Mouse (Mus musculus) adrenal gland, adult 18-20 months (tissue): Measurements from ENCODE around the gene Gm21985. TPM values are rescaled to one million over a fixed set of nuclear protein-coding genes. Genes with fewer than 3 reads are reported as not detected.
"Not testable (repeated sequence)": the region's sequence is repeated elsewhere in the genome, so short reads cannot be mapped to it uniquely, and the experiment has no call there.

Source experiments
- DNase-seq, 2 experiments: peaks; one replicate each; pipeline ENCODE4 v3.0.0; 2021 to 2022; ENCODE audit warnings: low spot score in 2 of 2
- total RNA-seq, 2 experiments: library from RNA; stranded (reverse); gene quantifications; 1 replicate in 1 of 2; 2 replicates in 1 of 2; pipeline ENCODE4 v1.2.3; 2021

Gene Gm21985
- total RNA-seq, 2 experiments from 2014 or later: 0.38 TPM; not detected in 1

DNA sequence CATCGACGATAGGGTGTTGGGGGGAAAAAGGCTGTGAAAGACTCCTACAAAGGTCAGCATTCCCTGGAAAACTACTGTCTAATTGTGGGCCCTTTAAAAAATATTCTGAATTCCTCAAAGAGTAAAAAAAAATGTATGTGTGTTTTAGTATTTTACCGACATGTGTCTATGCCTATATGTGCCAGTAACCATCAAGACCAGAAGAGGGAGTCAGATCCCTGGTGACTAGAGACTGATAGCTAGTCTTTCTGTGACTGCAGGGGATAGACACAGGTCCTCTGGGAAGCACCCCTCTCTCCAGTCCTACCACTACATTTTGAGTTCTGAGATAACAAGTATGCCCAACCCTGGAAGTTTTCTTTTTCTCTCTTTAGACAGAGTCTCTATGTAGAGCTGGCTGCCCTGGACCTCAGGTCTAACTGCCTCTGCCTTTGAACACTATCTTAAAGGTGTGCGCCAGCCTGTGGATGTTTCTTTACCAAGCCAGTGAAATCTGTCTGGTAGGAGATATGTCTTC, 3.3 kb upstream of the Gm21985 start:
- DNase-seq: no peak

DNA sequence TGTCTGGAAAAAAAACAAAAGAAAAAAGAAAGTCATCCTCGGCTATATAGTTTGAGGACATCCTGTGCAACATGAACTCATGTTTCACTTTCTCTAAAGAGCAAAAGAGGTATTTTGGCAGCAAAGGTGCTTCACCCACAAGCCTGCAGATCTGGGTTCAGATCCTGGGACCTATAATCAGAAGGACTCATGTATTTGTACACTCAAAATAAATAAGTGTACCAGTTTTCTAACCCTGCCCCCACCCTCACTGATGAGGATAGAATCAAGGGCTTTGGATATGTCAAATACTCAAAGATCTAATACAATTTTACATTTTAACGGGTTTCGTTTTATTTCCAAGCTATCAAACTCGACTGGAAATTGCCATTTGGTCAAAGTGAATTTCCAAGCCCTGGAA, 1.8 kb upstream of the Gm21985 start:
- no peak for DNase-seq

DNA sequence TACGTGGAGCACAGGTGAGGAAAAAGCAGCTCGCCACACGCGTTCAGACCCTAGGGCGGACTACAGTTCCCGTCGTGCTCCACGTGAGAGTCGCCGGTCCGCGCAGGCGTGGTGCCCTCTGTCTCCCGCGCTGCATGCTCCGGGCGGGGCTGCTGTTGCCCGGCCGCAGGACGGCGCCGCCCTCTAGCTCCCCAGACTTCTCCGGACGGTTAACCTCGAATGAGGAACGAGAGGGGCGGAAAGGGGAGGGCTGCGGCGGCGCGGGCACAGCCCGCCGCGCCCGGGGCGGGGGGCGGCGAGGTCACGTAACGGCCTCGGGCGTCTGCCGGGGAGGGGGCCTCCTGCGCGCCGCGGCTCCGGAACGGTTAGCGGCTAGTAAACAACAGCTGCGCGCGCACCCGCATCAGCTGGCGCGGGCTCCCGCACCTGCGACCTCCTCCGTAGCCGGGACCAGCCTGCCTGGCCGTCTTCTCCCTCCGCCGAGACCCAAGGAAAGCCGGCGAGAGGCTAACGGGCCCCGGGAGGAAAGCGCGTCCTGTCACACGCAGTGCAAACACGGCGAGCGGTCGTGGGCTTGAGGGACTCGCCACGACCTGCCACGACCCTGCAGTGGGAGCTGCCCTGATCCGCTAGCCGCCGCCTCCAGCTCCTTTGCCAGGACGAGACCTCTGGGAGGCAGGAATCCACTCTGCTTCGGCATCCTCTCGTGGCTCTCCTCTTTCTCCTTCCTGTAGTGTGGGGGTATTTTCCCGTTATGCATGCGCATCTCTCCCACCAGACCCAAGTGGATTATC, 469 bp upstream of the Gm21985 start, which contains the start of gene Slc12a6:
Gene Slc12a6, plus strand, starts transcription at position 378 of the 794 bp plus-strand sequence.
- DNase-seq: peak; percentile 90 to 91

DNA sequence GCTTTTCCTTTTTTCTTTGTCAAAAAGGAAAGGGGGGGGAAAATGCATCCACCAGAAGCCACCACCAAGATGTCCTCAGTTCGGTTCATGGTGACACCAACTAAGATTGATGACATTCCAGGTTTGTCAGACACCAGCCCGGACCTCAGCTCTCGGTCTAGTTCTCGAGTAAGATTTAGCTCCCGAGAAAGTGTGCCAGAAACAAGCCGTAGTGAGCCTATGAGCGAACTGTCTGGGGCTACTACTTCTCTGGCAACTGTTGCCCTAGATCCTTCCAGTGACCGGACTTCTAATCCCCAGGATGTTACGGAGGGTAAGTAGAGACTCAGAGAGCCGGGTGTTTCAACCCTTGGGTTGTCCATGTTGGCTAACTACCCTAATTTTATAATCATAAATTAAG, 666 bp downstream of the Gm21985 start:
- DNase-seq: peak in 1 of 2 experiments; percentile 22

DNA sequence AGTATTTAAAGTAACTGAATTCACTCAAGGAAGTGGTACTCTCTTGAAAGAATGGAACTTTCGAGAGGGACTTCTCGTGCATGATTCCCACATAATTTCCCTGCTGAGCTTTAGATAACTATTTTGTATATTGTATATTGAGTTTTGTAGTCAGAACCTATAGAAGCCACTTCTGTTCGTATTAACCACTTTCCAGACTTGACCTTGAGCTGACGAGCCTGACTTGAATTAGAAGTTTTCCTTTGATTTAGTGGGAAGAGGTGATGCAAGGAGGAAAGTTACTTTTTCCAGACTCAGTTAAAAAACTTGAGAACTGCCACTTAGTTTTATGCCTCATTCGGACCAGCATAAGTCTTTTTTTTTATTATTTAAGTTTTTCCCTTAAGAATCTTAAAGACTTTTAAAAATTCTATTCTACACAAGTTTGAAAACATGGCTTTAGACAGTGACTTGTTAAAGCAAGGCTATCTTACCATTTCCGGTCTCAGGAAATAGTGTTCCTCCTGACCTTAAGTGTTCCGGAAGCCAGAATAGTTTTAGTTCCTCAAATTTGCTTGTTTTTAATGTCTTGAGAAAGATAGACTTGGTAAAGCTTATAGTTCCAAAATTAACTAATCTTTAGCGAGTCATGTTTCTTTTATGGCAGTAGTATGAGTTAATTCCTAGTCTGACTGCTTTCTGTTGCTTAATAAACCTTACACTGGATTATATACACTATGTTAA, 1.6 kb downstream of the Gm21985 start:
- DNase-seq: no peak

DNA sequence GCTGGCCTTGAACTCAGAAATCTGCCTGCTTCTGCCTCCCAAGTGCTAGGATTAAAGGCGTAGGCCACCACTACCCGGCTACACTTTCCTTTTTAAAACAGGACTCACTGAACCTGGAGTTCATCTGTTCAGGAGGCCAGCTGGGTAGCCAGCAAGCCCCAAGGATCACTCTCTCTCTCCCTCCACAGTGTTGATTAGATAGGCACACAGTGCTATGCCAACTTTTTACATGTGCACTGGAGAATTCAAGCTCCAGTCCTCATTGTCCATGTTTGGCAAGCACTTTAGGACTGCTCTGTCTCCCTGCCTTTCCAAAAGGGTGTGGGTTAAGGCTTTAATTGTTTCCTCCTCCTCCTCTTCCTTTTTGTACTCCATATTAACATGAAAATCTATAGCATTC, 3.9 kb downstream of the Gm21985 start:
- no peak for DNase-seq

DNA sequence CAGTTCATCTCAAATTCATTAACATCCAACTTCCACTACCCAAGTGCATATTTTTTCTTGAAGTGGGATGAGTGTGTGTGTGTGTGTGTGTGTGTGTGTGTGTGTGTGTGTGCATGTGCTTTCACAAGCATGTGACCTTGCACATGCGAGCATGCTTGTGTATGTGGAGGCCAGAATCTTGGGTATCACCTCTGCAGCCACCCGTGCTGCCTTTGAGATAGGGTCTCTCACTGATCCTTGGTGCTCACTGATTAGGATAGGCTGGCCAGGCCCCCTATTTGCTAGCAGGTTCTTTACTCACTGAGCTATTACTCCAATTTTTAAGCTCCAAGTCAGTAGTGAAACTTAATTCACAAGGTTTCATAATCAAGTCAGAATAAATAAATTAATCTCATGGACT, 6.8 kb downstream of the Gm21985 start:
- DNase-seq: no peak

DNA sequence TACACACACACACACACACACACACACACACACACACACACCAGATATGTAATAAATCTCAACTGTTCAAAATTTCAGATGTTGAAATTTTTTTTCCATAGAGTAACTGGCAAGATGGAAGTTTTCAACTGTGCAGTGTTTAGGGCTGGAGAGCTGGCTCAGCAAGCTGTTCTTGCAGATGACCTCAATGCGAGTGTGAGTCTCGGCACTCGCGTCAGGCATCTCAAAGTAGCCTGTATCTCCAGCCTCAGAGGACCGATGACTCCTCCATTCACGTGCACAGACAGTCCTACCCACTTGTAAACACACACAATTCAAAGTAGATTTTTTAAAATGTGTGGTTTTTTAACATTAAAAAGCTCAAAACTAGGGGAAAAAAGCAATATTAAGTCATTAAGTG, 7.4 kb downstream of the Gm21985 start:
- DNase-seq: no peak

DNA sequence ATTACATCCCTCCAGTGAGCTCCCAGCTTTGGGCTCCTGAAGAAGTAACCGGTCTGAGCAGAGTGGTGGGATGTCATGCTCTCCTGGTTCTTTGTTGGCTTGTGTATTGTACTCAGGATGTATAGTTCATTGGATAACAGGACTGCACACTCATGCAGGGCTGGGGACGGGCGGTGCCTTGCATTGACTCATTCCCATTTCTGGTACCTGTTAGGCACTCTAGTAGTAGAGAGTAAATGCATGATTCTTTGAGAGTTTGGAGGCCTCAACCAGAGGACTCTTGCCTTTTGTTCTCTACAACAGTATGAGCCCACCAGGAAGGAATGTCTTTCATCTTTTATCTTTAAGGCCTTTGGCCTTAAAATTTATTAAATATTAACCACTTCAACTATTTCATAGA, 10.8 kb downstream of the Gm21985 start:
- no peak for DNase-seq

DNA sequence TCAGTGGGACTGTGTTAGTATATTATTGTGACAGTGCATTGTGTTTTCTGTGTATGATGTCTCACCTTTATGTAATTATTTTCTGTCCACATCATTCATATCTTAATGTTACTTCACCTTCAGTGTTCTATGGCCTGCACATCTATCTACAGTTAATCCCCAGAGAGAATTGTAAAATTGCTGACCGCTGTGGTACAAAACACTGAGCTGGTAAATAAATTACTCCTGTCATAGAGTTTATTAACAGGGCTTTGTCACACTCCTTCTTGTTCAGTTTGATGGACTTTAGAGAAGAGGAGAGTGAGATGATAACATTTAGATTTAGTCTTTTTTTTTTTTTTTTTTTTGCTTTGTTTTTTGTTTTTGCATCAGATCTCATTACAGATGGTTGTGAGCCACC, 16.7 kb downstream of the Gm21985 start:
- no peak for DNase-seq

DNA sequence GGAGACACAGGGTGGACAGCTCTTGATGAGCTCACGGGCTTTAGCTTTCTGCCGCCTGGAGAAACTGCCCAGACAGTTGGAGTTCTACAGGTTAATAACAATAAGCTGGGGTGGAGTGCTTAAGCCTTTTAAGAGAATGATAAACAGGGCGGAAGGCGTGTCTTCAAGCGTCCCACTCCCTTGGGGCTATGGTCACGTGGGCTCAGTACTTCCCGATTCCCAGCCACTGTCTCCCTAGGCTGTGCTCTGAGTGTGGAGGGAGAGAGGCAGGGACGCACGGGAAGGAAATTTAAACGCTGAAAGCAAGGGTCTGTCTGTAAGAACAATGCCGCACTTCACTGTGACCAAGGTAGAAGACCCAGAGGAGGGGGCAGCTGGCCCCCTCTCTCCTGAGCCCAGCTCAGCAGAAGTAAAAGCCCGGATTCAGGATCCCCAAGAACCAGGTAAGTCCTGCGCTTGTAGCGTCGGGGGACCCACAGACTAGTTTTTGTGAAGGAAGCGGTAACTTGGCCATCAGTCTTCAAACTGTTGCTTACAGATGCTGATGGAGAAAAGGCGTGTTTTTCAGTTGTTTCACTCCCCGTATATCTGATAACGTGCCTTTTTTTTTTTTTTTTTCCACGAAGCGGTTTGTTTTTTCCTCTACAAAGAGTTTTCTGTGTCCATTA, 18.4 kb downstream of the Gm21985 start:
- DNase-seq: peak; percentile 50 to 53

DNA sequence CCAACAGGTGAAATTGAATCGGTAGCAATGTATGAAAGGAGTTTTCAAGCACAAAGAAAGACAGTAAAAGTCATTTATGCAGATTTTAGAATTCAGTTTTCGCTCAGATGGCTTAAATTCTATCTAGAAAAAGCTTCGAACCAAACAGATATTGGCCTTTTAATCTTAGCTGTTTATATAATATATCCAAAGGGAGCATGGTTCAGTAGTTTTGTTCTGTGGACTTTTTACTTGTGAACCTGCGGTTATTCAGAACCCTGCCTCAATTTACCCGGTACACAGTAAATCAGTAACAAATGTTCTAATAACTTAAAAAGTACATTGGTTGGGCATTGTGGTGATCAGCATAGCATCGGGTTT, 18.9 kb downstream of the Gm21985 start:
- no peak for DNase-seq

DNA sequence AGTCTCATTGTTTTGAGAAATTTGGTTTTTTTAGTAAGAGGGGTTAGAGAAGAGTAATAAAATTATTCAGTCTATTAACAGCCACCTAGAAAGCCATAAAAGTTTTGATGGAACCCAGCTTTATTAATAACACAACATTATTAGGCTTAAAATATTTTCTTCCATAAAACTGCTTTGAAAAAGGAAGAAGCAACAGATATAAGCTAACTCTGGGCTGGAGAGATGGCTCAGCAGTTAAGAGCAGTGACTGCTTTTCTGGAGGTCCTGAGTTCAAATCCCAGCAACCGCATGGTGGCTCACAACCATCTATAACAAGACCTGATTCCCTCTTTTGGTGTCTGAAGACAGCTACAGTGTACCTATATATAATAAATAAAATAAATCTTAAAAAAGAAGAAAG, 19.9 kb downstream of the Gm21985 start:
- DNase-seq: not testable (repeated sequence)

DNA sequence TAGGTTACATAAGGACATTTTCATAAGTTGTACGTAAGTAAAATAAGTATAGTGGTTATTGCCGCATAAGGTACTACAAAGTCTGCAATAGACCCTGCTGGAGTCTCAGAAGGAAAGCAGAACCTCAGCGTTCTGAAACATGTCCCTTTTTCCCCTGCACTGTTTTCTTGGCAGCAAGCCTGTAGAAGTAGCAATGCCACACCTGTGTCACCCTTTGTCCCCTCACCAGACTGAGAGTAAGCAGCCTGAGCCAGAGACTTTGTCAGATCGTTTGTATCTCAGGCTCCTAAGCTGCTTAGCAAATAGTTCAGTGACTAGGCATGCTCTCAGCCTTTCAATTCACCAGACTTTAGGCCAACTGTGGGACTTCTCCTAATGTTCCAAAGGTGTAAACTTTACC, 20.9 kb downstream of the Gm21985 start:
- DNase-seq: no peak

DNA sequence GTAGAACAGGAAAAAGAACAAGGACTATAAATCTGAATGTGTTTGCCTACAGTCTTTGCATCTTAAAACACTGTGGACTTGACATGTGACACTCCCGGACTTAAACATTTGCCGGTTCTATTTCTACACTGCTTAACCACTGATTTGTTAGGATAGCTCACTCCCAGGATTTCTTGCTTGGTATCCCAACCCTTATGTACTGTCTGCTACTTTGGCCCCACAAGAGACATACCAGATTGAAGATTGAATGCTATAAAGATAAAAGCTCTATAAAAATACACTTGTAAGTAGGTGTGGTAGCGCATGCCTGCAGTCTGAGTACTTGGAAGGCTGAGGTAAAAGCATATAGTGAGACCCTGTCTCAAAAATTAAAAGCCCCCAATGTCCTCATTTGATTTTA, 23.4 kb downstream of the Gm21985 start:
- DNase-seq: no peak

DNA sequence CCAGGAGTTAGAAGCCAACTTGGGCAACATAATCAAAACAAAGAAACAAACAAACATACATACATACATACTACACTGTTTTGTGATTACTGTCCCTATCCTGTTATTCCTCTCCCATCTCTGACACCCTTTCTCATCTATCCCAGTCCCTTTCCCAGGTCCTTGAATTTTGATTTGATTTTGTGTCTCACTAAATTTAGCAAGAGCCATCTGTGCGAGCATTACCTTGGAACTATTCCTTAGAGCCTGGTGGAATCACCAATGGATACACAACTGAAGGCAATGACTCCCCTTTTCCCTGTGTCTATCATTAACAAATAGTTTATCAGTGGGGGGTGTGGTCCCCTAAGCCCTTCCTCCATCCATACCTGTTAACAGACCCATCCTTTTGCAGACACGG, 26.7 kb downstream of the Gm21985 start:
- DNase-seq: no peak

DNA sequence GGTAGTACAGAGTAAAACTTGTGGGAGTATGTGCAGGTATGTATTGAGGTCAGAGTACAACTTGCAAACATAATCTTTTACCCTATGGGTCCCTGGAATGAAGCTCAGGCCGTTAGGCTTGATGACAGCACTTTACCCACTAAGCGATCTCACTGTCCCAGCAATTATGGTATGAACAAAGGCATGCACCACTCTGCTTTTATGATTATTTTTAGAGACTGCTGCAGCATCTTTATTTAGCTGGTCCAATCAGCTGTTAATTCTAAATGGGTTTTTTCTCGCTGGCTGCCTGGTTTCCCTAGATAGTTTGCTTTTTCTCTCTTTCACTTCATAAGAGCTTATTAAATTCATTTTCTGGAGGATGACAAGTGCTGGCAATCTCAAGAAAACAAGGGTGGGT, 30.1 kb downstream of the Gm21985 start:
- no peak for DNase-seq

DNA sequence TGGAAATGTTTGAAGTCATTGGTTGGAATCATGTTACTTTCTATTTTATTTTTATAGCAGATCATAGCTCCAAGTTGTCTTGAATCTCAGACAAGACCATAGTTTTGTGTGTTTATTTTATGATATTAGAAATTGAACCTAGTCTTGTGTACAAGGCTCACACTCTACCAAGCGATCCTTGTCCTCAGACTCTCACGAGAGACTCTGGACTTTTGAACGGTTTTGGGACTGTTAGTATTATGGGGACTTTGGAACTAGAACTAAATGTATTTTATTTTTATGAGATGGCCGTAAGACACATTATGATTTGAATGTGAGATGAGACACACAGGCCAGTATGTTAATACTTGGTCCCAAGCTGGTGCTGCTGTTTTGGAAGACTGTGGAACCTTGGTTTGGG, 32.1 kb downstream of the Gm21985 start:
- no peak for DNase-seq

DNA sequence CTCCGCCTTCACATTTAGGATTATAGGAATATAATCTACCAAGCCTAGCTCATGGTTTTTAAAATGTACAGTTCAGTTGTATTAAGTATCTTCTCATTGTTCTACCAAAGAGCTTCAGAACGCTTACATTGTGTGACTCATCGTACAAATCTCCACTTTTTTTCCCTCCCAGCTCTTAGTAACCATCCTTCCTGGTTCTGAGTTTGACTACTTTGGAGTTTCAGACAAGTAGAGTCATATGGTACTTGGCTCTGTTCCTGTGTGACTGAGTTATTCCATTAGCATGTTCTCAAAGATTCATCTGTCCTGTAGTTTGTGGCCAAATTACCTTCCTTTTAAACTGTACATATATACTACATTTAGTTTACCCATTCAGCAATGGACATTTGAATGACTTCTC, 42.6 kb downstream of the Gm21985 start:
- no peak for DNase-seq

DNA sequence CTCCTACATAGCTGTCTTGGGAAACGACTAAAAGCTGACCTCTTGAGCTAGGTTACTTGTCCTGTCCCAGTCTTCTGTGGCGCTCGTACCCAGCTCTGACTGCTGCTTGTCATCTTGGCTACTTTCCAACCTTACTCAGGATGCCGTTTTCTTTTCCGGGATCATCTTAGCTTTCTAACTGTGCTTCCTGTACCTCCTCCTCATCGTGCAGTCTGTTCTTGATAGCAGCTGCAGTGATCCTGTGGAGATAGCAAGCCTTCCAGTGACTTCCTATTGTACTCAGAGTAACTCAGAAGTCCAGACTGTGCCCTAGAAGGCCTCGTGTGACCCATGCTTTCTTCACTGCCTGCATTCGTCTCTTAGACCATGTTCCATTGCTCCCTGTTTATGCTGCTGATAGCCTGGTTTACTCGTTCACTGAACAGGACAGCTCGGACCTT, 43.1 kb downstream of the Gm21985 start:
- no peak for DNase-seq

DNA sequence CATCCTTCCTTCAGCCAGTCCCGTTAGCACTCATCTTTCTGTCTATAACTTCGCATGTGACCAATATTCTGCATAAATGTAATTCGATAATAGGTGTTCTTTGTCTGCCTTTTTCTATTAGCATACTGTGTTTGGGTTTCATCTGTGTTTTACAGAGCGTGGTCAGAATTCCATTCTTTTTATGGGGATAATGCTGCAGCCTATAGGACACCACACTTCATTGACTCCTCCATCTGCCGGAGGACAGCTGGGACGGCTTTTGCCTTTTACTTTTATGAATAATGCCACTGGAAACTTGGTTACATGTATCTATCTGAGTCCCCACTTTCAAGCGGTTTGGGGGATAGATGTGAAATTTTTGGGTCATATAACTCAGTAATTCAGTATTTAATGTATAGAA, 49.5 kb downstream of the Gm21985 start:
- DNase-seq: no peak

DNA sequence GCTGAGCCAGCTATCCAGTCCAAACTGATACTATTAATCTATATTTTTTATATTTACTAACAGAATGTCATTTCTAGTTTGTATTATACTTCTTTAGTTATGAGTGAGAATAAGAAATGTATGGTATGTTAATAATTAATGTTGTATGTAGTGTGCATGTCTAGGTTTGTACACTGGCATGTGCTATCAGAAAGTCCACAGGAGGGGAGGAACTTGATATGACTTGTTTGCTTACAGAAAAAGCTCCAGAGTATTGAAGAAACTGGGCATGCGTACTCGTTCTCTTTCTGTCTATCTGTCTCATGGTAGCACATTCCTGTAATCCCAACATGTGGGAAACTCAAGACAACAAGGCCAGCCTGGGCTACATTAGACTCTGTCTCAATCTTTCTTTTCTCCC, 52.1 kb downstream of the Gm21985 start:
- no peak for DNase-seq
